Mouse (Mus musculus) liver, postnatal 0 days (tissue): ENCODE results near the gene Ttll11.

ENCODE experiments used
- CTCF ChIP-seq: sonication (generic); IDR thresholded peaks from 2 replicates; pipeline ENCODE4 v1.5.1; 2016; ENCODE audit warnings: antibody characterized with exemption, low read depth
- EP300 ChIP-seq: IDR thresholded peaks from 2 replicates; pipeline ENCODE4 v1.6.1; 2016; ENCODE audit warnings: antibody characterized with exemption, low read depth, mild to moderate bottlenecking

DNA sequence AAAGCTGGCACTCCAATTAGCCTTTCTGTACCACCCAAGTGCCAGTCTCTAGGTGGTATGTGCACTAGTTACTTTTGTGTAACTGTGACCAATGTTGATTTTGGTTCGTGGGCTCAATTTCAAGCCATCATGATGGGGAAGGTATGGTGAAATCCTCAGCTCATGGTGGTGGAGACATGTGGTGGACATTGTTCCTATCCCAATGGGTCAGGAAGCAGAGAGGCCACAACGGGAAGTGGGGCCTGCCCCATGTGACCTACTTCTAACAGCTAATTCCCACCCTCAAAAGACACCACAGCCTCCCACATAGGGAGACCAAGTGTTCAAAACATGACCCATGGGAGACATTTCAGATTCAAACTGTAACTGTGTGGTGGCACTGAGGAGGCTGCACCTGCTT lies 17.0 kb upstream of the Ttll11 start:
- TF ChIP-seq CTCF (no peak), EP300 (no peak)
